In the genomic region with DNA sequence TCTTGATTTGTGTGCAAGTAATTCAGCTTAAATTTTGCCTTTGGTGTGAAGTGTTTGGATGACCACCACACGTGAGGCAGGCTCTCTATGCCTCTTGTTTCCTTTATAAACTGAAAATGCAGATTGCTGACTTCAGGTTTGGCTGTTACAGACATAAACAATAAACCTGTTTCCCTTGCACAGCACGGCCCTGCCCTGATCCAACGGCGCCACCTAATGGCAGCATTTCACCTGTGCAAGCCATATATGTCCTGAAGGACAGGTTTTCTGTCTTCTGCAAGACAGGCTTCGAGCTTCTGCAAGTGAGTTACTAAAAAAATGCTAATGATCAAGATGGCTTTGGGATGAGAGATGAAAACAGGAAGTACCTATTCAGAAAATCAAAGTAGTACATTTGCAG, we compare ENCODE assay signal across 8 mouse cellular contexts. TPM values are rescaled to one million over a fixed set of nuclear protein-coding genes. Genes with fewer than 3 reads are reported as not detected.
A peak's percentile ranks its signal among the peaks of the same experiment; 100 is the strongest.
DNase-seq lines count a peak whose midpoint lies in the region; ATAC-seq lines count a peak whose summit lies in the region.

No protein-coding gene starts in this region.

- DNase-seq in cerebellum, adult 11 months = peak; percentile 57
- peak; percentile 56 for DNase-seq in Muller cell, postnatal 12 days (ENCODE audit: inconsistent ontology term)
- DNase-seq in cerebellum, postnatal 14 days = peak; percentile 79 to 93
- peak; percentile 63 to 78 for DNase-seq in gastrocnemius, postnatal 4 days (ENCODE audit: low spot score in 2 of 2)
- peak; percentile 78 to 95 for DNase-seq in kidney, postnatal 36 days
- peak; percentile 76 to 91 for DNase-seq in spleen, postnatal 4 days (ENCODE audit: low spot score in 2 of 2)

- ATAC-seq in cerebellum, adult (ENCODE audit: insufficient number of reproducible peaks, low FRiP score, low TSS enrichment) = no peak
- ATAC-seq in megakaryocyte, adult 5-6 weeks (ENCODE audit: poor library complexity, severe bottlenecking) = peak; percentile 80

RNA-seq across cellular contexts. Expression of a gene that starts 5.4 kb away (rescaled TPM):
- total RNA-seq in gastrocnemius, postnatal 4 days (2021) = under 1 TPM; 0.52 to 0.88 TPM
- total RNA-seq in megakaryocyte, adult 5-6 weeks (2015) = 0.21 TPM in 1 of 2 replicates, not detected in the other
- 0.77 TPM in 1 of 2 replicates, not detected in the other for total RNA-seq in megakaryocyte, adult 5-6 weeks (2017)

RNA-seq across cellular contexts. Expression of a gene that starts 16.5 kb away (rescaled TPM):
- total RNA-seq in gastrocnemius, postnatal 4 days (2021) = 10 to 100 TPM; 44.0 to 47.6 TPM
- 21.0 and 27.3 TPM in 2 replicates for total RNA-seq in megakaryocyte, adult 5-6 weeks (2015)
- total RNA-seq in megakaryocyte, adult 5-6 weeks (2017) = 4.7 and 8.5 TPM in 2 replicates

RNA-seq across cellular contexts. Expression of a gene that starts 19.1 kb away (rescaled TPM):
- 100 to 1,000 TPM; 200 to 267 TPM for total RNA-seq in gastrocnemius, postnatal 4 days (2021)
- 193 and 196 TPM in 2 replicates for total RNA-seq in megakaryocyte, adult 5-6 weeks (2015)
- 339 and 406 TPM in 2 replicates for total RNA-seq in megakaryocyte, adult 5-6 weeks (2017)

RNA-seq across cellular contexts. Expression of a gene that starts 35.4 kb away (rescaled TPM):
- 1 to 10 TPM; 7.3 to 8.7 TPM for total RNA-seq in gastrocnemius, postnatal 4 days (2021)
- 0.23 and 0.29 TPM in 2 replicates for total RNA-seq in megakaryocyte, adult 5-6 weeks (2015)
- total RNA-seq in megakaryocyte, adult 5-6 weeks (2017) = not detected in 2 replicates

RNA-seq across cellular contexts. Expression of a gene that starts 49.5 kb away (rescaled TPM):
- 10 to 100 TPM; 47.6 to 48.7 TPM for total RNA-seq in gastrocnemius, postnatal 4 days (2021)
- total RNA-seq in megakaryocyte, adult 5-6 weeks (2015) = 47.0 and 48.7 TPM in 2 replicates
- 42.4 and 42.8 TPM in 2 replicates for total RNA-seq in megakaryocyte, adult 5-6 weeks (2017)
